Mouse (Mus musculus): Measurements from ENCODE around the gene Mrps16.

DNA sequence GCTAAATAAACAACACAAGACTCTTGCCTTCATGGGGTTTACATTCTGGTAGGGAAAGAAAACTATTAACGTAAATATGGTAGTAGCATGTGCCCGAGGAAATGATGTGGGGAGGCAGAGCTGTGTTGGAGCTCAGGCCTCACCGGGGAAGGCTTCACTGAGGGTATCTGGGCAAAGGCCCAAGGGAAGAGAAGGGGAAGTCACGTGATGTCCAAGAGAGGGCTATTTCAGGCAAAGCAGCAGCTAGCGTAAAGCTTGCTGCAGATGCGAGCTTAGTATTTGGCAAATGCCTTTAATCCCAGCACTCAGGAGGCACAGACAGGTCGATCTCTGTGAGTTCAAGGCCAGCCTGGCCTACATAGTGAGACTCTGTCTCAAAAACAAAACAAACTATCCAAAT, 28.8 kb upstream of the Mrps16 start:
- TF ChIP-seq GATA1 (IDR thresholded peaks at IDR 0.05; ENCODE audit: borderline replicate concordance, low read length) (no peak), FLI1 (IDR thresholded peaks at IDR 0.05; ENCODE audit: low read length) (no peak)

Data from megakaryocyte, embryonic 14.5 days (primary cell).